Mouse (Mus musculus) left cerebral cortex, adult 2 months (tissue): ENCODE data around the gene Gm16181. TPM values are rescaled to one million over a fixed set of nuclear protein-coding genes. Genes with fewer than 3 reads are reported as not detected.

Experiments used
- DNase-seq, 2 experiments: peaks; one replicate each; pipeline ENCODE4 v3.0.0; 2021 to 2022; ENCODE audit warnings: low spot score in 2 of 2, mixed read lengths in 1 of 2; ENCODE audit errors: extremely low spot score in 1 of 2
- H3K27ac ChIP-seq: fragments of 200-600 bp; 2 replicates; pipeline ENCODE4 v1.8.1; 2022
- H3K4me3 ChIP-seq: fragments of 200-600 bp; 2 replicates; pipeline ENCODE4 v1.8.1; 2022
- CTCF ChIP-seq: fragments of 200-600 bp; IDR thresholded peaks from 2 replicates; pipeline ENCODE4 v1.8.1; 2022; ENCODE audit warnings: antibody characterized with exemption, mild to moderate bottlenecking, moderate library complexity
- intact Hi-C: fragments of 180-260 bp; cut with DNase I; formaldehyde crosslinking; loops from one replicate; pipeline ENCODE4 v1.15.1; 2025
- microRNA-seq, 2 experiments: library from miRNA; unstranded; fragments of <30 nt; microRNA quantifications; one replicate each; pipeline ENCODE4 v1.2.0; 2021
- total RNA-seq, 2 experiments: library from RNA; stranded (reverse); gene quantifications; 2 replicates each; pipeline ENCODE4 v1.2.3; 2021

Gm16181 gene
- total RNA-seq, 2 experiments from 2014 or later: not detected

GRCm38 (mm10) chr17:35267399-35268086, 46.9 kb downstream of the Gm16181 start:
- Histone ChIP-seq H3K4me3 (no peak overlapping the region), H3K27ac (no peak overlapping the region)
- TF ChIP-seq CTCF: no peak
- DNase-seq: no peak
- intact Hi-C loops: no loop called here

DNA sequence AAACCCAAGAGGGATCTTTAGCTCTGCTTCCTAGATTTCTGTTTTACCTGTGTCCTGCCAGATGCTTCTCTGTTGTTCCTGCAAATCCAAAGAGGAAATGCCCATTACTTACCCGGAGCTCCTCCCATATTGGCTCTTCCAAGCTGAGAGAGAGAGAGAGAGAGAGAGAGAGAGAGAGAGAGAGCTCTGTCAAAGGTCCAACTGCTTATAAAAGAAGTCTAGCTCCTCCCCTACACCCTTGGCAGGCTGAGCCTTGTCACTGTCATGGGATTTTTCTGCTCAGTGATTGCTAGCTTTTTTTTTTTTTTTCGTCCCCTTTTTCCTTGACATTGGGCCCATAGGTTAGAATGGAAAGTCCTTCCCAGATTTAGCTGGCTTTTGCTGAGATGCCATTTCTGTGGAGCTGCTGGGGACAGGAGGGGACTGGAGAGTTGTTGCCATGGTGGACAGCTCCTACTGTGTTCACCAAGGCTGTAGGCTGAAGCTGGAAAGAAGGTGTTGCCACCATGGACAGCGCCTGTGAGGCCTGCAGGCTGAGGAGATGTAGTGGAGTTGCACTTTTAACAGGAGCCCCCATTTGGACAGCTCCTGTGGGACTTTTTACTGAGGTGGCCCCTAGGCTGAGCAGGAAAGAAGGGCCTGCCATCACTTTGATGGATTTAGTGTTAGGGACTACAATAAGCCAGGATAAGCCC, 49.2 kb downstream of the Gm16181 start:
- H3K4me3 ChIP-seq: no peak overlapping the region
- H3K27ac ChIP-seq: no peak overlapping the region
- no peak for TF ChIP-seq CTCF
- DNase-seq: no peak
- intact Hi-C loops: no loop called here

DNA sequence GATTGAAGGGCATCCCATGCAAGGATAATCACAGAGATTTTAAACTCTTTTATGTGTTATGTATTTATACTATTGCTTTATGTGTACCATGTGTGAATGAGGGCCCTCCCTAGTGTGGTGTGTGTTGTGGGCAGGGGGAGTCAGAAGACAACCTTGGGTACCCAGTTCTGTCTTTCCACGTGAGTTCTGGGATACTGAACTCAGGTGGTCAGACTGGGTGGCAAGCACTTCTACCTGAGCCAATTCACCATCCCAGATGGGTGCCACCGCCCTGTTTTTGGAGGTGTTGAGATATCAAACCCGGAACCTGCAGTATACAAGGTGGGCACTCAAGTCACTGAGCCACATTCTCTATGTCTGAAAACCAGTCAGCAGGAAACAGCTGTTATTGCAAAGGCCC, 51.6 kb downstream of the Gm16181 start:
- no peak for TF ChIP-seq CTCF
- DNase-seq: no peak
- Histone ChIP-seq H3K4me3 (no peak overlapping the region), H3K27ac (no peak overlapping the region)
- intact Hi-C loops: no loop called here

Small RNA genes within 50 kb of the gene (microRNA-seq; reads per million reads assigned to microRNA genes)
- 0 reads per million in 2 experiments for gene Mir6973a
- 0 to 0.24 reads per million in 2 experiments for gene Mir6974
- 0.96 to 1.5 reads per million in 2 experiments for gene Mir6975
- 0 reads per million in 2 experiments for gene Mir8094

Other genes starting within 250 kb of the Gm16181 start
- 10 to 100 TPM; 14.5 to 17.2 TPM for gene Hspa1a, start 248.7 kb upstream of the Gm16181 start, total RNA-seq
- gene Hspa1l, start 248.1 kb upstream of the Gm16181 start, total RNA-seq: under 1 TPM; 0.34 to 0.42 TPM
- gene Lsm2, start 239.0 kb upstream of the Gm16181 start, total RNA-seq: 10 to 100 TPM; 15.8 to 18.4 TPM
- gene Vars, start 219.8 kb upstream of the Gm16181 start, total RNA-seq: 10 to 100 TPM; 44.1 to 46.6 TPM
- gene Vwa7, start 204.3 kb upstream of the Gm16181 start, total RNA-seq: under 1 TPM; 0.40 to 0.43 TPM
- gene Sapcd1, start 192.8 kb upstream of the Gm16181 start, total RNA-seq: under 1 TPM in 1 of 2 experiments, not detected in 1; 0.59 TPM
- gene Msh5, start 174.1 kb upstream of the Gm16181 start, total RNA-seq: under 1 TPM; 0.27 to 0.56 TPM
- gene Clic1, start 170.9 kb upstream of the Gm16181 start, total RNA-seq: 1 to 10 TPM; 7.4 to 8.3 TPM
- 10 to 100 TPM; 10.1 to 11.0 TPM for gene Ddah2, start 161.8 kb upstream of the Gm16181 start, total RNA-seq
- gene Ly6g6c, start 155.4 kb upstream of the Gm16181 start, total RNA-seq: not detected
- not detected for gene Mpig6b, start 154.7 kb upstream of the Gm16181 start, total RNA-seq
- 1 to 10 TPM; 2.1 to 3.6 TPM for gene Ly6g6e, start 143.9 kb upstream of the Gm16181 start, total RNA-seq
- 1 to 10 TPM in 1 of 2 experiments, under 1 TPM in 1; 0.70 to 1.1 TPM for gene Ly6g6d, start 142.8 kb upstream of the Gm16181 start, total RNA-seq
- gene Ly6g6f, start 135.2 kb upstream of the Gm16181 start, total RNA-seq: under 1 TPM in 1 of 2 experiments, not detected in 1; 0.29 TPM
- gene Abhd16a, start 131.6 kb upstream of the Gm16181 start, total RNA-seq: 100 to 1,000 TPM; 109 to 117 TPM
- gene Ly6g5c, start 112.6 kb upstream of the Gm16181 start, total RNA-seq: not detected
- gene Ly6g5b, start 105.4 kb upstream of the Gm16181 start, total RNA-seq: under 1 TPM; 0.79 TPM
- 10 to 100 TPM; 14.8 to 15.0 TPM for gene Gpank1, start 99.4 kb upstream of the Gm16181 start, total RNA-seq
- gene Csnk2b, start 98.8 kb upstream of the Gm16181 start, total RNA-seq: 100 to 1,000 TPM; 177 to 187 TPM
- gene D17H6S53E, start 94.5 kb upstream of the Gm16181 start, total RNA-seq: 10 to 100 TPM; 27.0 to 28.5 TPM
- not detected for gene Apom, start 88.8 kb upstream of the Gm16181 start, total RNA-seq
- 100 to 1,000 TPM; 304 to 307 TPM for gene Bag6, start 85.7 kb upstream of the Gm16181 start, total RNA-seq
- 100 to 1,000 TPM; 285 to 321 TPM for gene Prrc2a, start 55.9 kb upstream of the Gm16181 start, total RNA-seq
- 10 to 100 TPM in 1 of 2 experiments, 1 to 10 TPM in 1; 8.0 to 14.4 TPM for gene Aif1, start 44.8 kb upstream of the Gm16181 start, total RNA-seq
- gene Lst1, start 32.4 kb upstream of the Gm16181 start, total RNA-seq: 1 to 10 TPM; 6.4 to 7.4 TPM
- gene Ltb, start 26.4 kb upstream of the Gm16181 start, total RNA-seq: under 1 TPM; 0.79 to 0.86 TPM
- gene Tnf, start 18.8 kb upstream of the Gm16181 start, total RNA-seq: not detected
- under 1 TPM; 0.41 to 0.65 TPM for gene Lta, start 15.5 kb upstream of the Gm16181 start, total RNA-seq
- gene Atp6v1g2, start 12.8 kb downstream of the Gm16181 start, total RNA-seq: 100 to 1,000 TPM; 549 to 569 TPM
- 10 to 100 TPM; 13.0 to 16.1 TPM for gene Nfkbil1, start 15.0 kb downstream of the Gm16181 start, total RNA-seq
- 100 to 1,000 TPM; 215 TPM for gene Ddx39b, start 20.9 kb downstream of the Gm16181 start, total RNA-seq
- gene H2-D1, start 41.9 kb downstream of the Gm16181 start, total RNA-seq: 10 to 100 TPM; 20.3 to 25.3 TPM
- gene H2-Q1, start 99.6 kb downstream of the Gm16181 start, total RNA-seq: under 1 TPM in 1 of 2 experiments, not detected in 1; 0.79 TPM
- gene H2-Q2, start 121.4 kb downstream of the Gm16181 start, total RNA-seq: 1 to 10 TPM in 1 of 2 experiments, under 1 TPM in 1; 0.54 to 1.1 TPM
- 1 to 10 TPM; 2.2 to 3.1 TPM for gene H2-Q4, start 158.8 kb downstream of the Gm16181 start, total RNA-seq
- under 1 TPM in 1 of 2 experiments, not detected in 1; 0.59 TPM for gene H2-Q6, start 204.0 kb downstream of the Gm16181 start, total RNA-seq
- under 1 TPM; 0.47 to 0.57 TPM for gene H2-Q7, start 218.3 kb downstream of the Gm16181 start, total RNA-seq
- gene H2-Q10, start 249.3 kb downstream of the Gm16181 start, total RNA-seq: under 1 TPM; 0.43 to 0.75 TPM